Mouse (Mus musculus) splenic B cell, adult 2 months (primary cell): ENCODE measurements around the gene Serpinb3c.
A peak's percentile ranks its signal among the peaks of the same experiment; 100 is the strongest.
"Not testable (repeated sequence)": the region's sequence is repeated elsewhere in the genome, so short reads cannot be mapped to it uniquely, and the experiment has no call there.

ENCODE experiments used
- DNase-seq: peaks from one replicate; pipeline ENCODE4 v3.0.0-alpha.2; 2011; ENCODE audit warnings: low read depth, low spot score
- H3K27me3 ChIP-seq: 2 replicates; pipeline ENCODE4 v1.6.1; 2012; ENCODE audit warnings: mild to moderate bottlenecking, low read length, moderate library complexity, mixed read lengths; ENCODE audit not compliant: control insufficient read depth, poor library complexity, insufficient read depth, severe bottlenecking
- H3K36me3 ChIP-seq: 2 replicates; pipeline ENCODE4 v1.6.1; 2012; ENCODE audit warnings: mild to moderate bottlenecking, low read length, moderate library complexity, mixed read lengths; ENCODE audit not compliant: control insufficient read depth, poor library complexity, insufficient read depth, severe bottlenecking

The Serpinb3c gene

DNA sequence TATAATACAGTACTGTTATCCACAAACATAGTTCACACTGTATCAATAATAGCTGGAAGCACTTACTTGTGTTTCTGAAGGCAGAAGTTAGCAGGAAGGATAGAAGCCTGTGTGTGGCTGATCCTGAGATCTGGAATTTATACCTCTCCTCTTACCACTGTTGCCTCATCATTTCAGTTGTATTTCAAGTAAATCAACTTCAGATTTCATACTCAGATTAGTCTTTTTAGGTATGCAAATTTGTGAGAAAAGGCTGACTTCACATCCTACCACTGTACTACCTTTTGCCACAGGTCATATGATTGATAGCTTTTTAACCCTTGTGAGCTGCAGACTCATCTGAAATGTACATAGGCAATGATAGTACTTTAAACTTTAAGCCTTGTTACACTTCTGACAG lies at the start of gene Serpinb3c, which contains the start of gene Serpinb3b:
Serpinb3c (minus strand) TSS at position 111 of the 400 bp plus-strand sequence.
Serpinb3b (minus strand) TSS at position 101 of the 400 bp plus-strand sequence.
- H3K27me3 ChIP-seq, DNase-seq, H3K36me3 ChIP-seq: not testable (repeated sequence)

DNA sequence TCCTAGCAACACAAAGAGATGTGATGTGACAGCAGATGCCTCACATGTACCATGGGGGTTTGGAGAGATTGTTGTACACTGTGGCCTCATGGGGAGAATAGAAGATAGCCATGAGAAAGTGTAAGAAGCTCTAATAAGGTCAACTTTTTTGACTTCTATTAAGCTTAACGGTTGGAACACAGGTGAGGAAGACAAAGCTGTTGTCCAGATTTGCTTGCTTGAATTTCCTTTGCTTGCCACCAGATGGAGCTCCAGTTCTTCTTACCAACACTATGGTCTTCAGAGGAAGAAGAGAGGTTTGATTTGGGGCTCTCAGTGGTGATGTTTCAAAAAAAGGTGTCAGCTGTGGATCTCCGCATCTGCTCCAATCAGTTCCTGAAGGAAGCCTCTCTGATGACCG lies 35.0 kb downstream of the Serpinb3c start:
- DNase-seq, result peak; percentile 43
- H3K27me3 ChIP-seq, result not testable (repeated sequence)

More for the DNA sequence above, 35.0 kb downstream of the Serpinb3c start:
- H3K36me3 ChIP-seq, result not testable (repeated sequence)
